Mouse (Mus musculus): ENCODE results near the gene Btbd9.

DNA sequence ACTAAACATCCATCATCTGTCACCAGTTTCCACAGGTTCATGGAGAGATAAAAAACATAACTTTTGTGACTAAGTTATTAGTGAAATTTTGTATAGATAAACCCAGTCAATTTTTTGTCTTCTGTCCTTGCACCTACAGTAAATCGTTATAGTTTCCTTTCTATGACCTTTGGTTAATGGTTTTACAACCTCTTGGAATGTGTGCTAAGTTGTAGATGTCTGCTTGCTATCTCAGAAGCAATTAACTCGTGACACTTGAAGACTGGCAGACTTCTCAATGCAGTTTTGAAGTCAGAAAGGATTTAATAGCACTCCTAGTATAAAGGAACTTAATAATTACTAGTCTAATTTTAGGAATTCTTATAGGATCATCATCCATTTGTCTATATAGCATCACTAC is 44.3 kb upstream of the Btbd9 start:
- TF ChIP-seq POLR2A (IDR thresholded peaks at IDR 0.05; ENCODE audit: low read depth, low read length): no peak
- no peak for TF ChIP-seq CTCF (IDR thresholded peaks at IDR 0.05; ENCODE audit: borderline replicate concordance, insufficient read depth, low read length)
